Mouse (Mus musculus): ENCODE measurements around the gene Erc2.

DNA sequence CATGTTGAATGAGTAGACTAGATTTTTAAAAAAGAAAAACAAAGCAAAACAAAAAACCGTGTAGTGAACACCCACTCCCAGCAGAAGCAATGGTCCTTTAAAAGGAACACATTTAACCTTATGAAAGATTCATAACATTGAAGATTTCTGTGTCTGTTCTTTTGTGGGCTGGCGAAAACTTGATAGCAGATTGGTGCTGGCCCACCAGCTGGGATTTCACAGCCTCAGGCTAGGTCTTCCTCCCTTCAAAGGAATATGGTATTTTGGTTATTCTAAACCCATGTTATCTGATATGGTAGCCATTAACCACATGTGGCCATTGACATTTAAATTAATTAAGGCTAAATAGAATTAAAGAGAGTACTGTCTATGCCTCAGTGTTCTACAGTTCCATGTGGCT lies 205.9 kb downstream of the Erc2 start:
- TF ChIP-seq CTCF (IDR thresholded peaks at IDR 0.05; ENCODE audit: low read depth) (no peak), EP300 (IDR thresholded peaks at IDR 0.05; ENCODE audit: low read depth) (no peak)
